Mouse (Mus musculus): Measurements from ENCODE around the gene Mrpl39.

The Mrpl39 gene

DNA sequence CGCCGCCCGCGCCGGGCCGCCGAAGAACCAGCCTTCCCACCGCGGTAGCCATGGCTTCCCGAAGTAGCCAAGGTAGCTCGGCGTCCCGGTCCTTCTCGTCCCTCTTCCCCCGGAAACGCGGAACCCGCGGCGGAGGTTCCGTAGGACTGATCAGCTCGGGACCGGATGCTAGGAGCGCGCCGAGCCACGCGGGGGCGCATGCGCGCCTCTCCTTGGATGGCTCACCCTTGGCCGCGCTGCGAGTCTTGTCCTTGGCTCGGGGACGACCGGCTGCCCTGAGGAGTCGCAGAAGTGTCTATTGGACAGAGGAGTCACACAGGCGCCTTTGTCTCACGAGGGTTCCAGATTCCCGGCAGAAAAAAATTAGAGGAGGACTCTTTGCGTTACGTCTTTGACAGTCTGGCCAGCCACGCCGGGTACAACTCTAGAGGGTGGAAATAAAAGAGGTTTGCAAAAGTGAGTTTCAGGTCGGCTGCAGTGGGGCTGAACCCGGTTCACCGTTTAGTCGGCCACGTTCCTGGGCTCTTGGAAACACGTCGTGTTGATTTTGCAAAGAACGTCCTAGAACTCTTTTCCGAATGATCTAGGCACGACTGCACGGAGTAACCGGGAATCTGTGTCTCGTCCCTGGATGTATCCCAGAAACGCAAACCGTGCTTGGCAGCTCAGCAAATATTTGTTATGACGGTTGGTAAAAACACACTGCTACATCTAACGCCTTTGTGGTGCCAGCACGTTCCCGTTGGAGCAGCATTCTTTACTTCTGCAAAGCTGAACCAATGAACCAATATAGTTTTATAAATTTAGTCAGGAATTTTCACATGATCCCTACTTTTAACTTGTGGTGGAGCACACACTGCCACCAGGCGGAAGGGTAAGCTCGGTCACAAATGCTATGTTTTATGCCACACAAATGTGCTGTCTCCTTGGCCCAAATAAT lies at the start of gene Mrpl39:
Gene Mrpl39, minus strand, starts transcription at position 577 of the 940 bp plus-strand sequence.
- DNase-seq (ENCODE audit: low spot score), result peak; percentile 94

- no peak for DNase-seq (ENCODE audit: low spot score)
These were observed 49.4 kb upstream of the Mrpl39 start for GRCm38 (mm10) chr16:84784966-84785365.

GRCm38 (mm10) chr16:84783279-84783678 lies 47.7 kb upstream of the Mrpl39 start:
- no peak for DNase-seq (ENCODE audit: low spot score)

DNA sequence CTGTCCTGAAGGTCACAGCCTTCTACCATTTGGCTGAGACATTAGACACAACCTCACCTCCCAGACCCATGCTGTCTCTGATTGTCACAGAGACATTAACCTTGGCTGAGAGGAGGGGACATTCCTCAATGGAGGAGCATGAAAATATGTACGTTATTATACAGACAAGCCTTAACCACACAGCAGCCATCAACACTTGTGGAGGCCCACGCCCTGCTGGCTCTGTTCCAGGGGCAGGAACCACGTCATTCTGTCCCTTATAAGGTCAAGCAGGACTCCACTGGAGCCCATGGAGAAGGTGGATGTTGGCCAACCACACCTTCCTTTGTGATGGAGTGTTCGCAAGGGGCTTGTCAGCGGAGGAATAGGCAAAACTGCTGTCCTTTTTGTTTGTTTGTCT lies 44.2 kb upstream of the Mrpl39 start:
- no peak for DNase-seq (ENCODE audit: low spot score)

DNA sequence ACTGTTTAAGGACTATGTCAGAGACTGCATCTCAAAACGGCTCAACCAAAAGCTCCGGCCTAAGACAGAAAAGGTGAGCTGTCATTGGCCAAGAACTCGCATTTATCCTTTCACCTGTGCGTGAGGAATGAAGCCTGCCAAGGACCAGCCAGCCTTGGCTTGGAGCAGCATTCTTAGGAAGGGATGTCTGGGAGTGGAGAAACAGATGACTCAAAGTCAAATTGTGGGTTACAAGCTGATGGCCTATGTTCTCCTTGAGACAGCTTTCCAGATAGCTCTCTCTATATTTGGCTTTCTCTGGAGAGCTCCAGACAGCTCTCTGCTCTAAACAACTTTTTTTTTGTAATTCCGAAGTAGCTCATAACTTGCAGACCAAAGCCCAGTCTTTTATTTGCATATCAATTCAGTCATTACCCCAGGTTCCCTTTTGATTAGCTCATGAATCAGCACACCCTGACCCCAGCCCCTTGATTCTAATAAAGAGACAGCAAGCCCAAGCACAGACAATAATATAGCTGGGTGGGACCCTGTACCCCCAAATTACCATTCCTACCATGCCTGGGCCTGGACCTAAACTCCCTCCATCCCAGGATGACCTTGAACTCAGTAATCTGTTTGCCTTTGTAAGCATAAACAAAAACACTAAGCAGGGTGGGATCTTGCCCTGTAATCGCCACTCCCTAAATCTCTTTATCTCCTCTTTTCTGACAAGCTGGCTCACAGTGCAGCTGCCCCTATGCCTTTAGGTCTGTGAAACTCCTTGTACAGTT lies 43.5 kb upstream of the Mrpl39 start:
- no peak for DNase-seq (ENCODE audit: low spot score)

DNA sequence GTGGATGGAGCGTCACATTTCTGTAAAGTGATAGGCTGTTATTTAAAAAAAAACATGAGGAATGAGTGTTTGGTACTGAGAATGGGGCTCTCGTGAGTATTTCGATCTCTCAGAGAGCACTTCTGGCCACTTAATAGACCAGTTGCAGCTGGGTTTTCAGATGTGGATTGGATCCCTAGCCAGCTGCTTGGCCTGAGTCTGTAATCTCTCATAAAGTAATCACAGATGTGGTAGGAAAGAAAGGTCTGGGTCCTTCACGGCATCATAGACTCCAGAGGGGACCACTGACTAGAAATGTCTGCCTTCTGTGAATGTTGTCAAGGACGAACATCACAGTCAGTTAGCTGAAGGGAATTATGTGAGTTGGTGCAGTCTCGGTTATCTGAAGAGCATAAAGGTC lies 42.9 kb upstream of the Mrpl39 start:
- no peak for DNase-seq (ENCODE audit: low spot score)

- DNase-seq (ENCODE audit: low spot score), result no peak
These were observed 40.7 kb upstream of the Mrpl39 start for GRCm38 (mm10) chr16:84776089-84776784.

GRCm38 (mm10) chr16:84775356-84775755 lies 39.8 kb upstream of the Mrpl39 start:
- no peak for DNase-seq (ENCODE audit: low spot score)

- DNase-seq (ENCODE audit: low spot score), result no peak
These were observed 39.3 kb upstream of the Mrpl39 start for GRCm38 (mm10) chr16:84774761-84775231.

- DNase-seq (ENCODE audit: low spot score), result no peak
These were observed 38.6 kb upstream of the Mrpl39 start, which contains the start of gene Jam2 for GRCm38 (mm10) chr16:84774003-84774703. Jam2 (plus strand) TSS chr16:84774123.

DNA sequence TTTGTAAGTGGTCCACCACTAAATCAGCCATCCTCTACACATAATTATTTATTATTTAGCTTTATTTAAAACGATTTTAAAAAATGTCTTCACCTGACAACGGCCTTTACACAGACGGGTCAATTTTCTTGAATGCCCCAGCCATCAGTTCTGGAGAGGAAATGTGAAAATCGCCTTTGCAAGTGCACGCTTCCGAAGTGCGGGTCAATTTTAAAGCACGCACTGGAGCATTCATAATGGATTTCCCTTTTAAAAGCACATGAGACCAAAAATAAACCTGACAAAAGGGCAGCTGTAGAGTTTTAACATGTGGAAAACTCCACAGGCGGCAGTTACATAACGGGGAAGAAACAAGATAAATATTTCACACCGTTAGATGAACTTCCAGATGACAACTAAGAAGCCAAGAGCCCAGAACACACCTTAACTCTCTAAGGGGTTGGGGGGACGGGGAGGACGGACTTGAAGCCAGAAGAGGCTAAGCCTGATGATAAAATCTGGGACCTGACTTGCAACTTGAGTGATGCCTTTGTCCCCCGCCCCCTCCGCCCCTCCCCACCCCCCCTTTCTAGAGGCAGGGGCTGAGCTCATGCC lies 37.8 kb upstream of the Mrpl39 start:
- no peak for DNase-seq (ENCODE audit: low spot score)

DNA sequence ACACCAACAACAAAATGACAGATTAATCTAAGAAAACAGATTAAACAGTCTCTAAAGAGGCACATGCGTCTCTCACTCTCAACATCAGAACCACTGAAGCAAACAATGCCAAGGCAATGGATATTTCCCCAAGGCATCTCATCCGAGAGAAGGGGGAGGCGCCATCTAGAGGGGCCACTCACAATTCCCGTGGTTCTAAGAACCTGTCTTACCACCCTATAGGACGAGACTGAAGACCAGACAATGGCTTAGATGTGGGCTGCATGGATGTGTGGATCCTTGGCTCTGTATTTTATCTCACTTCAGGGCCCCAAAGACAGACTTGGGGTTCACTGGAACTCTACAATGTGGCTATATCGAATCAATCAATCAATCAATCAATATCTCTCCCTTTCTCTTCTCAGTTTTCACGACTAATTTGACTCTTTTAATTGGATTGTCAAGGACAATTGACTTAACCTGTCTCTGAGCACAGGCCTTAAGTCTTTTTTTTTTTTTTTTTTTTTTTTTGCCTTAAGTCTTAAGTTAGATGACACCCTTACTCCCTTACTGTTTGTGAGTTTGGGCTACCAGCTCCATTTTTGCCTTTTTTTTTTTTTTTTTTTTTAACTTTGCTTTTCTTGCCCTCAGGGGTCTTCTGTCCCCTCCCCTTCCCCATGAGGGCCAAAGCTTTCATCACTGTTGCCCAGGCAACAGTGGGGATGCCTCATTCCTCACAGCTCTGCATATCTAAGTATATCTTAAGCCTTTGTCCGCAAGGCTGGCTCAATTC lies 37.1 kb upstream of the Mrpl39 start:
- no peak for DNase-seq (ENCODE audit: low spot score)

DNA sequence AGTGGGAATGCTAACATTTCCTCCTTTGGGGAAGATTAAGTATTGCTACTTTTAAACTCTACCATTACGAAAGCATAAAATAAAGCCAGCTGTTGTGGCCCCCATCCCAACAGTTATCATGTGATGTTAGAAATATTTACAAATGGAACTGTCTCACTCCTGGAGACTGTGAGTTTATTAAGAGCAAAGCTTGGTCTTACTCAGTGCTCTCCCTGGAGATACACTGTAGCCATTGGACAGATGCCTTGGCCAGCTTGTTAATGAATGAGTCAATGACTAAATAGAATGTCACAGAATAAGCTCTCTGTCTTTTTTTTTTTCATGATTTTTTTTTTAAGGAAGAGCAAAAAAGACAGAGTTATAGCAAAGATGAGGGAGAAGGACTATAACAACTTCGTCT lies 35.9 kb upstream of the Mrpl39 start:
- DNase-seq (ENCODE audit: low spot score), result no peak

DNA sequence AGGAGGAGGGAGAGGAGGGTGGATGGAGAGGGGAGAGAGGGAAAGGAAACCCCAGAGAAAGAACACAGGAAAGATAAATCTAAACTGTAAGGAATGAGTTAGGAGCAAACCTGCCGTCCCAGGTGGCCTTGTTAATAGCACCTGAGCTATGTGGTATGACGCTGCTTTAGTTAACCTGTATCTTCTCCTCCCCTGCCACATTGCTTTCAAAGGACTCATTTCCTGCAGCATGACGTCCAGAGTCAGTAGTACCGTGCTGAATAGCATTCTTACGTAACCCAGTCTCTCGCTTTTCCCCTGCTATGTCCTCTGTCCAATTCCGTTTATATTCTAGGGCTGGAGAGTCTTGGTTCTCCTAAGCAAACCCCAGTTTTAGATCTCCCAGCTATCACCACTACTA lies 35.3 kb upstream of the Mrpl39 start:
- no peak for DNase-seq (ENCODE audit: low spot score)

DNA sequence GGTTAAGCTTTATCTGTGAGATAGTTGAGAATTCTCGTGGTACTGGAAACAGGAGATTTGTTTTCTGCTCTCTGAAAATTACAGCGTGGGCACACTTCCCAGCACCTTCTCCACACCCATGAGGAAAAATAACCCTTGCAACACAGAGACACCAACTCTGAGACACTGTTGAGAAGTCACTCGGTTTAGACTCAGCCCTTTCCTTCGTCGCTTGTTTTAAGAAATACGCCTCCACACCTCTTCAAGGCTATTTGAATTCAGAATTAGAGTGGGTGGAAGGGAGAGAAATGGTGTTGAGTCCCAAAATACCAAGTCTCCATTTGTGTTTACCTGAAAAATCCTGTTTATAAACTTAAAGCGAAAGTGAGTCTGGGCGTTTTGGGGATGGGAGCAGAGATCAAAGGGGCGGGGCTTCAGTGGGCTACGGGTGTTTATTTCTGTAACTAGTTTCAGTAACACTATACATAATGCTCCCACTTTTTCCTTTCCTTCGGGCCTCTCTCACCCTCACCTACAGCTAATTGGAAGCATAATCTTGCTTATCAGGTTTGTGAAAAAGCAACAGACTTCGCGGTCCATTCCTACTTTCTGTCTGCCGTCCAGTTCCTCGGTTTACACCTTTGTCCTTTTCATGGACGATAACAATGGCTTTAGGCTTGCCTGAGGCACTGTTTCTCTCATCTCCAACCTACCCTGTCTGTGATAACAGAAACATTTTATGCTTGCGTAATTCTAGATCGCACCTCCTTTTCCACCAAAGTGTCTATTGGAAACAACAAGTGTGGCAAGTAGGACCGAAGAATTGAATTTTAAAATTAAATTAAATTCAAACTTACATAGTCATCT lies 34.3 kb upstream of the Mrpl39 start:
- DNase-seq (ENCODE audit: low spot score), result no peak

GRCm38 (mm10) chr16:84769182-84769581 lies 33.6 kb upstream of the Mrpl39 start:
- no peak for DNase-seq (ENCODE audit: low spot score)

DNA sequence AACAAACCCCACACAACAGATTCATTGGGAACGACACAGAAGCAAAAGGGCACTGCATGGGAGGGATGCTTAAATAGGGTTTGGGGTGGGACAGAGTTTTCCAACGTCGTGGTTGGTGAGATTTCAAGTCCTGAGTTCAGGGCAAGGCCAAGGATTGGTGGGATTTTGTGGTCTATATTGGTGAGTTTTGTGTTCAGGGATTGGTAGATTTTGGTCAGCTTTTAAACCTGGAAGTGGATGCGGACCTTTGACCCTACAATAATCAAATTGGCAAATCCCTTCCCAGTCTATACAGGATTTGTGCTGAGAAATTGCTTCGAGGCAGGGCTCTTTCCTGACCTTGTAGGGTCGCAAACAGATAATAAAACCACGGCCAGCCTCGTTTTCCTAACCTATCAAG lies 32.4 kb upstream of the Mrpl39 start:
- DNase-seq (ENCODE audit: low spot score), result no peak

GRCm38 (mm10) chr16:84745721-84746306 lies 10.3 kb upstream of the Mrpl39 start:
- no peak for DNase-seq (ENCODE audit: low spot score)

All from layer of hippocampus, adult 9-10 months (tissue).